Mouse (Mus musculus) right cerebral cortex, postnatal 4 days (tissue): ENCODE results near the gene Tube1.
A peak's percentile ranks its signal among the peaks of the same experiment; 100 is the strongest.

Experiments used
- DNase-seq: peaks from one replicate; pipeline ENCODE4 v3.0.0-alpha.2; 2022

The Tube1 gene

GRCm38 (mm10) chr10:39133462-39134310 lies at the start of gene Tube1, which contains the start of gene Fam229b:
Gene Tube1 (plus strand): TSS chr10:39133976.
Gene Fam229b (minus strand): TSS chr10:39133914.
- peak; percentile 84 for DNase-seq

GRCm38 (mm10) chr10:39096981-39097380 lies 36.8 kb upstream of the Tube1 start:
- DNase-seq = peak; percentile 48

DNA sequence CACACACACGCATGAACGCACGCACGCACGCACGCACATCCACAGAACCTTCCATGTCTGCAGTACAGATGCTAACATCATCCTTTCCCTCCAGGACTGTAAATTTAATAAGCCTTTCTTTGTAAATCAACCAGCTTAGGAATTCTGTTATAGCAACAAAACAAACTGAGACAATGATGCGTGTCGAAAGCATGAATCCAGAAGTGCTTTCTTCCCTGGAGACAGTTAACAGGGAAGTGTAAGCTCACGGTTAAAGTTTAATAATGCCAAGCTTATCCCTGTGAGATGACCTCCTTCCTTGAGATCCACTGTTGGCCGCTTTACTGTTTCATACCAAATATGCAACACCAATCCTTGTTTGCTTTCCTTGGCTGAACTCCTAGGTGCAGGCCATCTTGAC lies 35.0 kb upstream of the Tube1 start:
- DNase-seq = no peak

DNA sequence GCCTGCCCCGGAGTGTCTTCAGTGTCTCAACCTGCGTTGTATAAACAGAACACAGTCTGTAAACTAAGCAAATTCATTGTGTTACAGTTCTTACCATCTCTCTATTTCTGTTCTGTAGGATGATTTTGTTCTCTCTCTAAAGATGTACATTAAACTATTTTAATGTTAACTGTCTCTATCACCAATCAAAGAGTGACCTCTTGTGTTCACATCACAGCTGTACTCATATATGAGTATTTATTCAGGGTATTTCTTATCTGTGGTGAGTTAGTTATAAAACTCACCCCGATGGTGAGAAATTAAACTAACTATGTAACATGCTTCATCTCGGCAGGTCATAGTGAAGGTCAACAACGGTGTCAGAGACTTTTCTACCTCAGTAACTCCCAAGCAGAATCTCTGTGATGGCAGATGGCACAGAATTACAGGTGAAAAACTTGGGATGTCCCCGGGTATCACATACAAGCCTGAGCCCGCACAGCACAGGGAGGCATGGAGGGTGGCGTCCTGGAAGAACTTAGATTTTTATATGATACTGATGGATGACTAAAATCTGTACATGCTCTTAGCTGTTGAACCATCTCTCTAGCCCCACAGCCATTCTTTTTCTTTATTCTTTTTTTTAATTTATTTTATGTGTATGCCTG lies 28.9 kb upstream of the Tube1 start:
- no peak for DNase-seq

GRCm38 (mm10) chr10:39106413-39106812 lies 27.4 kb upstream of the Tube1 start:
- no peak for DNase-seq

DNA sequence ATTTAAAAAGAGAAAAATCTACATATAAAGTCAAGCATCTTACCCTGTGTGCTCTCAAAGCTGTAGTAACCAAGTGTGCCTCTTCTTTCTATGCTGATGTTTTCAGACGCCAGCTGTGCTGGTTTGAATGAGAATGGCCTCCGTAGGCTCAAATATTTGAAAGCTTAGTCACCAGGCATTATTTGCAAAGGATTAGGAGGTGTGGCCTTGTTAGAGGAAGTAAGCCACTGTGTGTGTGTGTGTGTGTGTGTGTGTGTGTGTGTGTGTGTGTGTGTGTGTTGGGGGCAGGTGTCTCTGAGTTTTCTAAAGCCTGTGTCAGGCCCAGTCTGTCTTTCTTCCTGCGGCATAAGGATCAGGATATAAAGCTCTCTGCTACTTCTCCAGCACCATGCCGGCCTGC lies 26.8 kb upstream of the Tube1 start:
- DNase-seq = no peak

DNA sequence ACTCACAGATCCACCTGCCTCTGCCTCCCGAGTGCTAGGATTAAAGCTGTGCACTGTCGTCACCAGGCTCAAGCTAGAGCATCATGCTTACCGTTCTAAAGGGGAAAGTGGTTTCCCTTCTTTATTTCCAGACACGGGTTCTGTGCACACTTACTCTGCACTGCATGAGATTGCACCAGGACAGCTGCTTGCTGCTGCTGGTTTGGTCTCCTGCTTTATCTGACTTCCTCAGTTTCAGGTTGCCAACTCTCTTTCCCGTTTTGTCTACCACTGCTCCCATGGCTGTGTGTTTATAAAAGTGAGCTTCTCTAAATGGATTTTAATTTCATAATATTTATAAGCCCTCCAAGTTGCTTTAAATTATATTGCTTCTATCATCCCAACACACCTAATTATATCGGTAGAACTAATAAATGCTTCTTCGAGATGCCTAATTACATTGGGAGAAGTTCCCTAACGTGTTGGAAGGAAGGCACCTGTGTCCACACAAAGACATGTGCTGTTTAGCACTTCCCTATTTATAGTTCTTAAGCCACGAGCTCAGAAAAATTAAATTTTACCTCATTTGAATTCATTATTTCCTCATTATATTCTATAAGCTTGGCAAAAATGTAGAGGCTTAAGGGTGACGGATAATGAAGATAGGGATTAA lies 24.8 kb upstream of the Tube1 start:
- DNase-seq = no peak

DNA sequence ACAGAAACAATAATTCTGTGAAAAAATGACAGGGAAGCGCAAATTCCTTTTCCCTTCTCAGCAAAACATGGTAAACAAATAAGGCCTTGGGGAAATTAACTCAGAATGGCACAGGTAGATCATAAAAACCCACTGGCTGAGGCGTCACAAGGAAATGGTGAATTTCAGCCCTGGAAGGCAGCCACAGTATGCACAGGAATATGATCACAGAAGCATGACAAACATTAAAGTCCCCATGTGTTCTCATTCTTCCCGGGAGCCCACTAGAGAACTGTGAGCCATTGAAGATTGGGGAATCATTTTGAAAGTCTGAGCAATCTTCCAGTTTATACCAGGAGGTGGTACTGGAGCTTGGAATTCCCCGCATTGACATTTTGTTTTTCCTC lies 24.3 kb upstream of the Tube1 start:
- DNase-seq = no peak

DNA sequence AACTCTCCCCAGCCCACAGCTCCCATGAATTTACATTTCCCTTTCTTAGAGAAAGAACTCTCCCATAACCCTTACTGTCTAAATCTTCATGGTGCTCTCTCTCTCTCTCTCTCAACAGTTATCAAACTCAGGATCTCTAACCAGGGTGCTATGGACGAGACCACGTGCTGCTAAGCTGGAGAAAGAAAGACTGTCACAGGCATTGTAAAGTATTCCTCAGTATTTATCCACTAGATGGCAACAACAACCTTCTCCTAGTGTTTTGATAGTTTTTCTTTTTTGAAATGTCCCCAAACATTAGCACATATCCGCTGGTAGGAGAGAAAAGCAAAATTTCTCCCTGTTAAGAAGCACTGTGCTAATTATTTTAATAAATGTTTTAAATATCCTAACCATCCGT lies 12.4 kb upstream of the Tube1 start:
- DNase-seq = no peak

- DNase-seq = no peak
Measured at GRCm38 (mm10) chr10:39137766-39138165, 4.0 kb downstream of the Tube1 start.

GRCm38 (mm10) chr10:39138761-39139160 lies 5.0 kb downstream of the Tube1 start:
- no peak for DNase-seq

DNA sequence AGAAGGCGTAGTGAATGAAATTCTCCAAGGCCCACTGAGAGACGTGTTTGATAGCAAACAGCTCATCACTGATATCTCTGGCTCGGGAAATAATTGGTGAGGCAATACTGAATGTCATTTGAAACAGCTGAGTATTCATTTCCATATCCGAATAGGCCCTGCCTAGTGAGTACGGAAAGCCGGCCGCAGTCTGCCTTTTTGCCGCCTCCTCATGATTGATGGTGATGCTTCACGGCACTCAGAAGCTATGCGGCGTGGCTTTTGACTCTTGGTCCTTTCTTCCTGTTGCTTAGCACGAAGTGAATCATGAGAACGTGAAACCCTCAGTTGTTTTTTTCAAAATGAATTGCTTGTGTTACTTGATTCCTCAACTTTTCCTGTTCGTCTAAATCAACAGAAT lies 7.1 kb downstream of the Tube1 start:
- no peak for DNase-seq

DNA sequence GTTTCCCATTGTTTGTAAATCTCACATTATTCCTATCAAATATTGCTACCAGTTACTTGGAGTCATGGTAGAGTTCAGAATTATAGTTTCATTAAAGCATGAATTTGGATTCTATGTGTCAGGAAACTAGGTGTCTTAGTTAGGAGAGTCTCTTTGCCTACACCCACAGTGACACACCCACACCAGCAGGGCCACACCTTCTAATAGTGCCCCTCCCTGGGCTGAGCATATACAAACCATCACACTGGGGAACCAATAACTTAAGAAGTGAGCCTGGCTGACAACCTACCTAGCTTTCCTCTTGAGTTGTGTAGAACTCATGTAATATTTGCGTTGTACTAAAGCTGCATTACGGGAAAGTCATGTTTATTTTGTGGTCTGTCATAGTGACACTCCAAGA lies 7.6 kb downstream of the Tube1 start:
- DNase-seq = no peak

DNA sequence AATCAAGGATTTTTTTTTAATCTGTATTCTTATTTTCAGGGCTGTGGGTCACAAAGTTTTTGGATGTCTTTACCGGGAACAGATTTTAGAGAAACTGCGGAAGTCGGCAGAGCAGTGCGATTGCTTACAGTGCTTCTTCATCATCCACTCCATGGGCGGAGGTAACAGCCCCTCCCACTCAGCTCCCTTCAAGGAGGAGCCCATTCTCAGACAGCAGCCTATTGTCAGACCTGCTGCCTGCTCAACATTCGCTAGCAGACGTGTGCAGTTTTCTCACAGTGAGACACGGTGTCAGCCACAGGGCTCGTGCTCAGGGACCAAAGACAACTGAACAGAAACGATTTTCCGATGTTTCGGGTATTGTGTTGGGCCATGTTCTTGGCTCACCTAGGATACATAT lies 8.4 kb downstream of the Tube1 start:
- DNase-seq = no peak

DNA sequence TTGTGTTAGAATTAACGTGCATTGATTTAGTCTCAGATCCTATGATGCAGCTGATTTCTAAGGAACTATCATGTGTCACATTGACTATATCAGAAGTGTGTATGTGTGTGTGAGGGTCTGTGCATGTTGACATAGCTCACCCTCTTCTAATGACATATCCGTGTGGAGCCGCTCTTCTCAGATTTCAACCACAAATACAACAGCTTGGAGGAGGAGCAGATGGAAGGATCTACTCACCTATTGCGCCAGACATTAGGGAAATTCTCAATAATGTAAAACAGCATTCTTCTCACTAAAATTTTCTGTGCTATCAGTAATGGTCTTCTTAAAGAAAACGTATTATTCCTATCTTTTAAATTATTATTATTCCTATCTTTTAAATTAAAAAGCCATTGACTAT lies 22.9 kb downstream of the Tube1 start:
- no peak for DNase-seq

GRCm38 (mm10) chr10:39157321-39157720 lies 23.5 kb downstream of the Tube1 start:
- no peak for DNase-seq

GRCm38 (mm10) chr10:39158306-39158705 lies 24.5 kb downstream of the Tube1 start:
- DNase-seq = no peak

DNA sequence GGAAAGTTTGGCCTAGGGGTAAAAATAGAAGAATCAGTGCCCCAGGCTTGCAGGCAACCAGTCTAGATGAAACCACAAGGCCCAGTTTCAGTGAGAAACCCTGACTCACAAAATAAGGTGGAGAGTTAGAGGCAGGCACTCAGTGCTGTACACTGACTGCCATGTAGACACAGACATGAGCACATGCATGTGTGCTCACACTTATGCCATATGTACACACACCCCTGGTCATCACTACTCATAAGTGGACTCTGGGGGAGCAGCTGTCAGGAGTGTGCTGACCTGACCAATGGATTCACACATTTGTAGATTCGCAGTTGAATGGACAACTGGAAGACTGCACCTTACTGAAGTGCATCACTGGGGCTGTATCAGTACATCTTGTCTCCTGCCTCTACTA lies 27.6 kb downstream of the Tube1 start:
- no peak for DNase-seq

- DNase-seq = no peak
Measured at GRCm38 (mm10) chr10:39162666-39163484, 29.1 kb downstream of the Tube1 start.

- no peak for DNase-seq
Measured at GRCm38 (mm10) chr10:39163694-39164093, 29.9 kb downstream of the Tube1 start, which contains the start of gene Ccn6. Gene Ccn6 (minus strand): TSS chr10:39163794.

- peak; percentile 66 for DNase-seq
Measured at GRCm38 (mm10) chr10:39165632-39166115, 31.9 kb downstream of the Tube1 start.

DNA sequence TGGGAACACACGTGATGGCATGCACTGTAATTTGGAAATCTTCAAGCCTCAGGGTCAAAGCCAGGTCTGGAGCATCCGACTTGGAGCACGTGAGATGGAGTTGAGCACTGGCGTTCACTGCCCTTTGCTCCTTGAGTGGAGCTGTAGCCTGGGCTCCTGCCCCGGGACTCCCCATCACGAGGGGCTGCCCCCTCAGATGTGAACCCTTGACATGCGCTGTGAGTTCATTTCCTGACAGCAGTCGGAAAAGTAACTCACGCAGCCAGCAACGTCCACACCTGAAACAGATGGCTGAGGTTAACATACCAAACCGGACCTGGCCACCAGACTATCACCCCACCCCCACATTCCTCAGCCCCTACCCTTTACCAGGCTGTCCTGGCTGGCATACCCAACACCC lies 33.8 kb downstream of the Tube1 start:
- no peak for DNase-seq

DNA sequence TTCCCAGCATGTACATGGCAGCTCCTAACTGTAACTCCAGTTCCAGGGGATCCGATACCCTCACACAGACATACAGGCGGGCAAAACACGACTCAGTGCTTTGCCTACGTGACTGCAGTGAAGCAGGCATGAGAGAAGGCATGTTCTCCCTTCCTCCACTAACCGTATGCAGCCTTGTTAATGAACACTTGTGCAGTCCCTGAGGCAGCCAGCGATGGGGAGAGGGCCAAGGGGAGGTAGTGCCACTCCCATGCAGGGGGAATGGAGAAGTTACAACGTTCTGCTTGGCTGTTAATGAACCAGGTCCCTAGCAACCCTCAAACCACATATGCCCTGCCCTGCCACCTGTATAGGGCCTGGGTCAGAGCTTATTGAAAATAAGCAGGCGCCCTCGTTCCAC lies 35.9 kb downstream of the Tube1 start:
- DNase-seq = no peak
